13 mouse cellular contexts compared by ENCODE assay signal in the genomic region with DNA sequence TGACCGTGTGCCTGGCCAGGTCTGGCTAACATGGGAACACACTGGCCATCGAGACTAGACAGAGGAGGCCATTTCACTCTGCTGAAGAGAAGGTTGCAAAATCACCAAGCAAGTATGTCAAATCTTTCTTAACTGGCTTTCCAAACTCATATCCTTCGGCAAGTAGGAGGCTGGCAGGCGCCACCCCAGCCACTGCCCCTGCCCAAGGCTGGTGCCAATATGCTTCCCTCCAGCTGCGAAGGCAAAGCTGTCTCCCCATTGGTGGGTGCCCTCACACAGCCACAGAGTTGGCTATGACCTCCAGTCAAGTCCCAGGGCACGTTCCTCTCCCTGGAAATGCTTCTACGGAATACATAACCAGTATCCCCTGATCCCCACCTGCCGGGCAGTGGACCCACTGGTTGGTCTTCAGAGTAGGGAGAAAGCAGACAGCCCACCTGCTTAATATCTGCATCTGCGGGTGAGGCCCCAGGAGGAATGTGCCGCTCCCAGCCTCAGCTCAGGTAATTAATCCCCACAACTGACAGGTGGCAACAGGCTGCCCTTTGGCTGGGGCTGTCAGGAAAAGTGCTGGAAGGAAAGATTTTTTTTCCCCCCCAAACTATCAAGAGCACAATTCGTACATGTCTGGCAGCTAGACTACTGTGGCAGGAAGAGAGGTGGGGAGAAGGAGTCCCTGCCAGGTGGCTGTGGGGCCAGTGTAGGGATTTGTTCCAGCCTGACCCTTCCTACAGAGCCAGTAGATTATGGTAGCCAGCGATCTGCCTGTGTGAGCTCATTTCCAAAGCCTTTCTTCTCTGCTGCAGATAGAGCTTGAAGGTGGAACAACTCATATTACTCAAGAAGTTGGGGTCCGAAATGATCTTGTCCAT.
A peak's percentile ranks its signal among the peaks of the same experiment; 100 is the strongest.
DNase-seq lines count a peak whose midpoint lies in the region; ATAC-seq and TF ChIP-seq lines count a peak whose summit lies in the region.
"Had no signal": no experiment of that assay in that cellular context is flagged by ENCODE, and none has a peak within 500 bp of the region (broad histone marks: within the 10 kb centered on the region; RNA-seq: fewer than 3 reads in every experiment).

No protein-coding gene starts in this region.

- no peaks in the 10 kb centered on the region for H3K9me3 ChIP-seq in midbrain, embryonic 11.5 days (ENCODE audit: control insufficient read depth, low read length)
- H3K9me3 ChIP-seq in midbrain, embryonic 14.5 days (ENCODE audit: control insufficient read depth, low read length): no peaks in the 10 kb centered on the region
- no peaks in the 10 kb centered on the region for H3K9me3 ChIP-seq in embryonic facial prominence, embryonic 13.5 days
- no peaks in the 10 kb centered on the region for H3K9me3 ChIP-seq in intestine, postnatal 0 days (ENCODE audit: control insufficient read depth)
- no peaks in the 10 kb centered on the region for H3K9me3 ChIP-seq in stomach, embryonic 15.5 days
- H3K9me3 ChIP-seq in forebrain, embryonic 14.5 days (replicated peaks; ENCODE audit: control insufficient read depth, low read length): no peaks in the 10 kb centered on the region
- H3K9me3 ChIP-seq: forebrain, embryonic 12.5 days had no signal

- H3K27me3 ChIP-seq in midbrain, embryonic 11.5 days (ENCODE audit: control insufficient read depth, insufficient read depth, low read length): no peaks in the 10 kb centered on the region
- H3K27me3 ChIP-seq in midbrain, embryonic 14.5 days (ENCODE audit: control insufficient read depth, insufficient read depth, low read length): no peaks in the 10 kb centered on the region
- H3K27me3 ChIP-seq in embryonic facial prominence, embryonic 13.5 days: no peaks in the 10 kb centered on the region
- H3K27me3 ChIP-seq in intestine, postnatal 0 days (replicated peaks; ENCODE audit: control insufficient read depth, insufficient read depth, low read length): no peaks in the 10 kb centered on the region
- H3K27me3 ChIP-seq in stomach, embryonic 15.5 days (replicated peaks): no peaks in the 10 kb centered on the region
- no peaks in the 10 kb centered on the region for H3K27me3 ChIP-seq in forebrain, embryonic 14.5 days (replicated peaks; ENCODE audit: control insufficient read depth, insufficient read depth, low read length)
- H3K27me3 ChIP-seq: CH12.LX; forebrain, embryonic 12.5 days had no signal

- no peaks in the 10 kb centered on the region for H3K4me1 ChIP-seq in midbrain, embryonic 11.5 days (ENCODE audit: control insufficient read depth, insufficient read depth, low read length)
- H3K4me1 ChIP-seq in midbrain, embryonic 14.5 days (ENCODE audit: control insufficient read depth, insufficient read depth, low read length): no peaks in the 10 kb centered on the region
- H3K4me1 ChIP-seq in embryonic facial prominence, embryonic 13.5 days: 0 out of 2 replicates have a peak, but pooled peaks cover 6% of the 10 kb centered on the region
- H3K4me1 ChIP-seq in intestine, postnatal 0 days (replicated peaks; ENCODE audit: control insufficient read depth, insufficient read depth, low read length): no peaks in the 10 kb centered on the region
- no peaks in the 10 kb centered on the region for H3K4me1 ChIP-seq in stomach, embryonic 15.5 days
- no peaks in the 10 kb centered on the region for H3K4me1 ChIP-seq in forebrain, embryonic 14.5 days (ENCODE audit: control insufficient read depth, insufficient read depth, low read length)
- H3K4me1 ChIP-seq: forebrain, embryonic 12.5 days had no signal

- H3K9ac ChIP-seq in midbrain, embryonic 11.5 days (ENCODE audit: low read length): no peak overlapping the region
- no peak overlapping the region for H3K9ac ChIP-seq in midbrain, embryonic 14.5 days (replicated peaks; ENCODE audit: low read length)
- no peak overlapping the region for H3K9ac ChIP-seq in embryonic facial prominence, embryonic 13.5 days
- H3K9ac ChIP-seq in intestine, postnatal 0 days (ENCODE audit: low read depth, low read length): no peak overlapping the region
- no peak overlapping the region for H3K9ac ChIP-seq in stomach, embryonic 15.5 days
- H3K9ac ChIP-seq in forebrain, embryonic 14.5 days (ENCODE audit: low read length): no peak overlapping the region
- H3K9ac ChIP-seq: forebrain, embryonic 12.5 days; hindbrain, embryonic 14.5 days had no signal

- no peak overlapping the region for H3K4me2 ChIP-seq in midbrain, embryonic 11.5 days
- no peak overlapping the region for H3K4me2 ChIP-seq in midbrain, embryonic 14.5 days (ENCODE audit: low read length)
- no peak overlapping the region for H3K4me2 ChIP-seq in embryonic facial prominence, embryonic 13.5 days
- no peak overlapping the region for H3K4me2 ChIP-seq in intestine, postnatal 0 days (replicated peaks; ENCODE audit: low read depth)
- H3K4me2 ChIP-seq in stomach, embryonic 15.5 days: no peak overlapping the region
- H3K4me2 ChIP-seq in forebrain, embryonic 14.5 days (ENCODE audit: low read length): no peak overlapping the region
- H3K4me2 ChIP-seq: forebrain, embryonic 12.5 days; hindbrain, embryonic 14.5 days had no signal

- H3K4me3 ChIP-seq in midbrain, embryonic 11.5 days (ENCODE audit: low read depth, low read length): no peak overlapping the region
- no peak overlapping the region for H3K4me3 ChIP-seq in midbrain, embryonic 14.5 days (replicated peaks; ENCODE audit: low read depth, low read length)
- no peak overlapping the region for H3K4me3 ChIP-seq in embryonic facial prominence, embryonic 13.5 days
- no peak overlapping the region for H3K4me3 ChIP-seq in intestine, postnatal 0 days (ENCODE audit: low read depth, low read length)
- no peak overlapping the region for H3K4me3 ChIP-seq in stomach, embryonic 15.5 days (replicated peaks)
- H3K4me3 ChIP-seq in forebrain, embryonic 14.5 days (ENCODE audit: low read depth, low read length): no peak overlapping the region
- H3K4me3 ChIP-seq: forebrain, embryonic 12.5 days had no signal

- 85% methylated on average over 13 of the region's 13 CpGs for WGBS in midbrain, embryonic 11.5 days
- 84% methylated on average over 13 of the region's 13 CpGs for WGBS in midbrain, embryonic 14.5 days
- WGBS in embryonic facial prominence, embryonic 13.5 days: 67% methylated on average over 13 of the region's 13 CpGs
- WGBS in intestine, postnatal 0 days: 39% methylated on average over 13 of the region's 13 CpGs
- WGBS in stomach, embryonic 15.5 days: 45% methylated on average over 13 of the region's 13 CpGs
- 79% methylated on average over 13 of the region's 13 CpGs for WGBS in forebrain, embryonic 14.5 days

- TF ChIP-seq CTCF in intestine, postnatal 0 days (IDR thresholded peaks at IDR 0.05; ENCODE audit: low read depth): no peak

- no peak overlapping the region for H3K27ac ChIP-seq in midbrain, embryonic 11.5 days (ENCODE audit: low read depth, low read length)
- H3K27ac ChIP-seq in midbrain, embryonic 14.5 days (replicated peaks; ENCODE audit: low read depth, low read length): no peak overlapping the region
- H3K27ac ChIP-seq in embryonic facial prominence, embryonic 13.5 days: peak overlapping the region; percentile 45; the same call in 1 of the 2 replicates
- H3K27ac ChIP-seq in intestine, postnatal 0 days (ENCODE audit: low read depth, low read length): no peak overlapping the region
- H3K27ac ChIP-seq in stomach, embryonic 15.5 days: 0 out of 2 replicates have a peak overlapping the region, but pooled peaks have one; percentile 9
- H3K27ac ChIP-seq in forebrain, embryonic 14.5 days (ENCODE audit: low read depth, low read length): no peak overlapping the region
- H3K27ac ChIP-seq: forebrain, embryonic 12.5 days; hindbrain, embryonic 14.5 days; kidney, postnatal 0 days had no signal

- peak; percentile 39 for DNase-seq in midbrain, embryonic 11.5 days (ENCODE audit: low spot score, missing footprints)
- DNase-seq in midbrain, embryonic 14.5 days: no peak
- DNase-seq in T-cell, adult 2 months (ENCODE audit: low spot score): no peak
- DNase-seq in forebrain, embryonic 14.5 days (ENCODE audit: low spot score): no peak
- DNase-seq: cerebellum, adult 11 months; gastrocnemius, postnatal 25 days had no signal

- ATAC-seq in midbrain, embryonic 11.5 days (ENCODE audit: low FRiP score): no peak
- ATAC-seq in midbrain, embryonic 14.5 days (ENCODE audit: low FRiP score, low TSS enrichment): no peak
- no peak for ATAC-seq in embryonic facial prominence, embryonic 13.5 days (ENCODE audit: insufficient number of reproducible peaks, insufficient read depth, low FRiP score, low TSS enrichment, low read depth)
- ATAC-seq in intestine, postnatal 0 days: peak; percentile 59
- ATAC-seq in stomach, embryonic 15.5 days (ENCODE audit: insufficient read depth, low FRiP score, low read depth): peak; percentile 50
- no peak for ATAC-seq in forebrain, embryonic 14.5 days

- H3K36me3 ChIP-seq in midbrain, embryonic 11.5 days (ENCODE audit: control insufficient read depth, insufficient read depth, low read length): no peaks in the 10 kb centered on the region
- H3K36me3 ChIP-seq in midbrain, embryonic 14.5 days (ENCODE audit: control insufficient read depth, insufficient read depth, low read length): no peaks in the 10 kb centered on the region
- H3K36me3 ChIP-seq in embryonic facial prominence, embryonic 13.5 days: no peaks in the 10 kb centered on the region
- H3K36me3 ChIP-seq in intestine, postnatal 0 days (ENCODE audit: control insufficient read depth, insufficient read depth): no peaks in the 10 kb centered on the region
- no peaks in the 10 kb centered on the region for H3K36me3 ChIP-seq in stomach, embryonic 15.5 days
- no peaks in the 10 kb centered on the region for H3K36me3 ChIP-seq in forebrain, embryonic 14.5 days (ENCODE audit: control insufficient read depth, insufficient read depth, low read length)
- H3K36me3 ChIP-seq: forebrain, embryonic 12.5 days had no signal

Comparison
In these comparisons a context has a peak if more than half of its experiments do, and no peak if none do; other contexts are left out.
1. ATAC-seq: peak in intestine, postnatal 0 days (single experiment) and stomach, embryonic 15.5 days (single experiment); none in midbrain, embryonic 11.5 days (single experiment), midbrain, embryonic 14.5 days (single experiment), embryonic facial prominence, embryonic 13.5 days (single experiment) and forebrain, embryonic 14.5 days (single experiment).
2. H3K27ac ChIP-seq: peak in embryonic facial prominence, embryonic 13.5 days (single experiment) and stomach, embryonic 15.5 days (single experiment); none in midbrain, embryonic 11.5 days (single experiment), midbrain, embryonic 14.5 days (single experiment), intestine, postnatal 0 days (single experiment) and forebrain, embryonic 14.5 days (single experiment).